Comparison of ENCODE assay signal across 10 mouse cellular contexts in the genomic region with DNA sequence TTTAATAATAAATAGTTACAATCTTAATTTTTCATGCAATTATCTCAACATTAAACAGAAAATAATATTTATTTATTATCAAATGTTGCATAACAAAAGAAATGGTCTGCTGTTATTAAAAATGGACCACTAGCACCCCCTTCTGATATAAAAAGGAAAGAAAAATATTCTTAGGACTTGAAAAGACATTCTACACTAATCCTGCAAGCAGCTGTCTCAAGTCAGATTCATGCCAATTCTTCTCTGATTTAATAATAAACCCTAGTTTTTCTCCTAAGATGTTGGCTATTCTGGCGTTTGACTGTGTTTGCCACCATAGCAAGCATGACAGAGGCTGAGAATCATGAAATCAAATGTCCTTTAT.
DNase-seq lines count a peak whose midpoint lies in the region; ATAC-seq and TF ChIP-seq lines count a peak whose summit lies in the region.
"Had no signal": no experiment of that assay in that cellular context is flagged by ENCODE, and none has a peak within 500 bp of the region (broad histone marks: within the 10 kb centered on the region; RNA-seq: fewer than 3 reads in every experiment).

No protein-coding gene starts in this region.

- no peaks in the 10 kb centered on the region for H3K79me2 ChIP-seq in MEL (ENCODE audit: control insufficient read depth, insufficient read depth, low read length, poor library complexity)

- ATAC-seq in intestine, postnatal 0 days = no peak
- ATAC-seq in intestine, embryonic 15.5 days = no peak
- no peak for ATAC-seq in CD4-positive, CD25-positive, alpha-beta regulatory T cell, adult 4 months

- H3K27ac ChIP-seq in intestine, postnatal 0 days (ENCODE audit: low read depth, low read length) = no peak overlapping the region
- H3K27ac ChIP-seq in intestine, embryonic 15.5 days = no peak overlapping the region
- H3K27ac ChIP-seq in MEL (ENCODE audit: control insufficient read depth, low read depth, low read length) = no peak overlapping the region

- WGBS in intestine, postnatal 0 days = 31% methylated on average over 1 of the region's 1 CpGs
- 32% methylated on average over 1 of the region's 1 CpGs for WGBS in intestine, embryonic 15.5 days

- TF ChIP-seq CTCF in intestine, postnatal 0 days (IDR thresholded peaks at IDR 0.05; ENCODE audit: low read depth) = peak; percentile 41; the same call in 1 of the 2 replicates
- TF ChIP-seq CTCF in MEL (IDR thresholded peaks at IDR 0.05 in 2 of 3, conservative IDR thresholded peaks at IDR 0.05 in 1 of 3; ENCODE audit: control insufficient read depth in 1 of 3, insufficient read depth in 1 of 3, low read depth in 2 of 3, low read length in 3 of 3, poor library complexity in 1 of 3, severe bottlenecking in 1 of 3) = peak in 1 of 3 experiments; percentile 50; a peak in 2 of 6 replicates

- no peak overlapping the region for H3K4me2 ChIP-seq in intestine, postnatal 0 days (replicated peaks; ENCODE audit: low read depth)
- no peak overlapping the region for H3K4me2 ChIP-seq in intestine, embryonic 15.5 days (replicated peaks)

- no peak overlapping the region for H3K4me3 ChIP-seq in intestine, postnatal 0 days (ENCODE audit: low read depth, low read length)
- no peak overlapping the region for H3K4me3 ChIP-seq in intestine, embryonic 15.5 days (replicated peaks)
- no peak overlapping the region for H3K4me3 ChIP-seq in MEL (ENCODE audit: control insufficient read depth in 1 of 2, insufficient read depth in 1 of 2, low read depth in 2 of 2, low read length in 2 of 2)

- peak; percentile 9 for DNase-seq in A20 (ENCODE audit: low read depth, low spot score)
- DNase-seq in MEL (ENCODE audit: low read depth, low spot score) = peak; percentile 32
- DNase-seq in mesoderm, embryonic 11.5 days (ENCODE audit: low read depth, low spot score) = peak; percentile 13
- no peak for DNase-seq in right cerebral cortex, postnatal 4 days
- DNase-seq: kidney, adult 9 months; lung, adult 2 months; thymus, postnatal 14 days had no signal

- H3K9ac ChIP-seq in intestine, postnatal 0 days (ENCODE audit: low read depth, low read length) = no peak overlapping the region
- H3K9ac ChIP-seq in intestine, embryonic 15.5 days = no peak overlapping the region
- H3K9ac ChIP-seq in MEL (ENCODE audit: control insufficient read depth, low read depth, low read length, poor library complexity, severe bottlenecking) = no peak overlapping the region

- H3K27me3 ChIP-seq in intestine, postnatal 0 days (replicated peaks; ENCODE audit: control insufficient read depth, insufficient read depth, low read length) = no peaks in the 10 kb centered on the region
- no peaks in the 10 kb centered on the region for H3K27me3 ChIP-seq in intestine, embryonic 15.5 days (replicated peaks)
- no peaks in the 10 kb centered on the region for H3K27me3 ChIP-seq in MEL (ENCODE audit: control insufficient read depth in 1 of 2, insufficient read depth in 2 of 2, low read length in 2 of 2)

- H3K4me1 ChIP-seq in intestine, postnatal 0 days (replicated peaks; ENCODE audit: control insufficient read depth, insufficient read depth, low read length) = no peaks in the 10 kb centered on the region
- H3K4me1 ChIP-seq in intestine, embryonic 15.5 days (replicated peaks) = no peaks in the 10 kb centered on the region
- no peaks in the 10 kb centered on the region for H3K4me1 ChIP-seq in MEL (ENCODE audit: control insufficient read depth in 1 of 2, insufficient read depth in 2 of 2, low read length in 2 of 2)

- H3K36me3 ChIP-seq in intestine, postnatal 0 days (ENCODE audit: control insufficient read depth, insufficient read depth) = no peaks in the 10 kb centered on the region
- no peaks in the 10 kb centered on the region for H3K36me3 ChIP-seq in intestine, embryonic 15.5 days
- H3K36me3 ChIP-seq in MEL (ENCODE audit: control insufficient read depth in 1 of 2, insufficient read depth in 2 of 2, low read length in 2 of 2) = no peaks in the 10 kb centered on the region

- H3K9me3 ChIP-seq in intestine, postnatal 0 days (ENCODE audit: control insufficient read depth) = no peaks in the 10 kb centered on the region
- H3K9me3 ChIP-seq in intestine, embryonic 15.5 days = no peaks in the 10 kb centered on the region
- H3K9me3 ChIP-seq in MEL (replicated peaks; ENCODE audit: insufficient read depth, low read length) = no peaks in the 10 kb centered on the region

- TF ChIP-seq EP300 in MEL (IDR thresholded peaks at IDR 0.05; ENCODE audit: low read depth in 1 of 2, low read length in 2 of 2) = no peak

- TF ChIP-seq RAD21 in MEL (IDR thresholded peaks at IDR 0.05; ENCODE audit: low read depth, low read length) = peak; percentile 71

- TF ChIP-seq POLR2A in MEL (IDR thresholded peaks at IDR 0.05; ENCODE audit: control insufficient read depth in 1 of 2, insufficient read depth in 1 of 2, low read depth in 1 of 2, low read length in 2 of 2, poor library complexity in 1 of 2) = no peak

TF ChIP-seq in MEL, 35 proteins besides CTCF, POLR2A, EP300 and RAD21:
- TF ChIP-seq GABPA (IDR thresholded peaks at IDR 0.05; ENCODE audit: low read depth, low read length) (no peak), MAFK (IDR thresholded peaks at IDR 0.05; ENCODE audit: borderline replicate concordance, low read depth, low read length) (no peak), ZC3H11A (IDR thresholded peaks at IDR 0.05; ENCODE audit: low read depth, low read length) (peak; percentile 43; the same call in 1 of the 2 replicates), SMC3 (IDR thresholded peaks at IDR 0.05; ENCODE audit: low read depth, low read length) (peak; percentile 50)
TF ChIP-seq in MEL: peak in this region for 2.
